Mouse (Mus musculus) kidney, adult 2 months (tissue): ENCODE data around the gene Gsn.

Experiments
- CTCF ChIP-seq: fragments of 200-500 bp; conservative IDR thresholded peaks from 2 replicates; pipeline ENCODE4 v1.5.1; 2011; ENCODE audit warnings: low read depth, mild to moderate bottlenecking, control low read depth, low read length, moderate library complexity, mixed read lengths; ENCODE audit not compliant: insufficient read depth, insufficient read length
- POLR2A ChIP-seq: fragments of 200-500 bp; IDR thresholded peaks from one replicate; pipeline ENCODE4 v1.6.1; 2011; ENCODE audit warnings: low read depth, low read length, control low read depth

DNA sequence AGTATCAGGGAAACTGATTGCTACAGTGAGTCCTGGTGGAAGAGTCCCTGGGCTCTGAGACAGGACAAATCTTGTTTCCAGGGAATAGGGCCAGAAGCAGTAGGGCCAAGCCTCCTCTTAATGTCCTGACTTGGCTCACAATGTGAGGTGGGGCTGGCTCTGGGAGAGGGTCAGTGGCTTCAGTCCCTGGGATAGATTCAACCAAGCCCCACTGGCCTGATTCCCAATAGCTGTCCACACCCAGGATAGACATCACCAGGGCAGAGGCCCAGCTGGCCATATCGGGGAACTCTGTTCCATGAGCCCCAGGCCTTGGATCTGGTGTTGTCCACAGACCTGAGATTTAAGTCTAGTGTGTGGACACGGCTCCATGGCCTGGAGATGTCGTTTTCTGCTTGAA is 21.5 kb downstream of the Gsn start:
- TF ChIP-seq CTCF (no peak), POLR2A (no peak)
